Comparison of ENCODE assay signal across 20 mouse cellular contexts in the genomic region with DNA sequence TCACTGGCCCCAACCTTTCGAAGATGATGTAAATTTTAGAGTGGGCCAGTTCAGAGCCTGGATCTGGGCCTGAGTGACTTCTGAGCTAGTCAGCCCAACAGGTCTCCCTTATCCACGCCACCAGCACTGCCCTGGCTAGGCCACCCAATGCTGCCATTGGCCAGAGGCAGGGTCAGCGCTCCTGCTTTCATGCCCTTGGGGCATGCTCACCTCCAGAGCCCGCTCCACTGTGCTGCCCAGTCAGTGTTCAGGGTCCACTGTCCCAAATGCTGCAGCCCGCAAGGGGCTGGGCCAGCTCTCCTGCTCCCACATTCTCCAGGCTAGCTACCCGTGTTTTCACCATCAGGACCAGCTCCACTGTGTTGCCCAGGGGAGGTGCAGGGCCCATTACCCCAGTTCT. TPM values are rescaled to one million over a fixed set of nuclear protein-coding genes. Genes with fewer than 3 reads are reported as not detected.
"Had no signal": no experiment of that assay in that cellular context is flagged by ENCODE, and none has a peak within 500 bp of the region (broad histone marks: within the 10 kb centered on the region; RNA-seq: fewer than 3 reads in every experiment).

No protein-coding gene starts in this region.

- H3K4me3 ChIP-seq: limb, embryonic 15.5 days; lung, embryonic 15.5 days; midbrain, embryonic 12.5 days; myocyte; neural tube, embryonic 15.5 days had no signal

- H3K4me2 ChIP-seq: limb, embryonic 15.5 days; lung, embryonic 15.5 days; midbrain, embryonic 12.5 days; neural tube, embryonic 15.5 days had no signal

- H3K9me3 ChIP-seq: limb, embryonic 15.5 days; lung, embryonic 15.5 days; midbrain, embryonic 12.5 days; neural tube, embryonic 15.5 days had no signal

- H3K36me3 ChIP-seq: lung, embryonic 15.5 days had no signal

- H3K27me3 ChIP-seq: limb, embryonic 15.5 days; lung, embryonic 15.5 days; midbrain, embryonic 12.5 days; neural tube, embryonic 15.5 days had no signal

- H3K4me1 ChIP-seq: limb, embryonic 15.5 days; lung, embryonic 15.5 days; midbrain, embryonic 12.5 days; neural tube, embryonic 15.5 days had no signal

- H3K27ac ChIP-seq: kidney, postnatal 0 days; limb, embryonic 15.5 days; lung, embryonic 15.5 days; midbrain, embryonic 12.5 days; neural tube, embryonic 15.5 days had no signal

- DNase-seq: kidney, adult 11 months; kidney, adult 9 months; kidney, postnatal 36 days; lung, postnatal 14 days; right cerebral cortex, adult 18-20 months; right cerebral cortex, postnatal 25 days; thymus, postnatal 4 days had no signal

- H3K9ac ChIP-seq: limb, embryonic 15.5 days; lung, embryonic 15.5 days; midbrain, embryonic 12.5 days; neural tube, embryonic 15.5 days had no signal

RNA-seq across cellular contexts. Expression of a gene that starts 23.9 kb away (rescaled TPM):
- total RNA-seq: layer of hippocampus, adult 18-20 months; layer of hippocampus, postnatal 10 days; left cerebral cortex, postnatal 36 days had no signal
- polyA plus RNA-seq: kidney, postnatal 0 days; limb, embryonic 15.5 days; liver, embryonic 16.5 days; lung, embryonic 15.5 days; midbrain, embryonic 12.5 days; myocyte; neural tube, embryonic 11.5 days; neural tube, embryonic 15.5 days; small intestine, adult 2 months; stomach, embryonic 16.5 days had no signal
